Mouse (Mus musculus) cerebellum, postnatal 10 days (tissue): Measurements from ENCODE around the gene Atg7.
A peak's percentile ranks its signal among the peaks of the same experiment; 100 is the strongest.

Experiments
- DNase-seq, 2 experiments: peaks; one replicate each; pipeline ENCODE4 v3.0.0; 2021; ENCODE audit warnings: mixed read lengths in 2 of 2

Atg7 gene

DNA sequence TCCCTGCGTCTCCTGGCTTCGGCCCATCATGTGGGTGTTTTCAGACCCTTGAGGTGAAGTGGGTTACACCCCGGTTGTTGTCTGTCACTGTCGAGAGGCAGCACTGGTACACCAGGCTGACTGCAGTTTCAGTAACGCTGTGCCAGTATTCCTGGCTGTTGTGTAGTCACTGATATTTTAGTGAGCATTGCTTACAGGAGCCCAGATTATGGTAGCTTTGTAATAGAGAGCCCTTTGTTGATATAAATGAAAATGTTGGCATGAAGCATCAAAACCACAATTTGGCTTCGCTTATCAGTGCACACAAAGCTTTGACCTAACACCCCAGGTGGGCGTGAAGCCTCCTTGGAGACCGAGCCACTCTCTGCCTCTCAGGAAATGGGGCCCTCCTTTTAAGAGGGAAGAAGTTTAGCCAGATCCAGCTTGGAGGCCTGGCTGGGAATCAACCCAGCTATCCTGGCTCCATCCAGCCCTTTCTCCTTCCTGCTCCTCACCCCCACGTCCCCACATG lies 177.1 kb downstream of the Atg7 start:
- DNase-seq, result peak in 1 of 2 experiments; percentile 47

DNA sequence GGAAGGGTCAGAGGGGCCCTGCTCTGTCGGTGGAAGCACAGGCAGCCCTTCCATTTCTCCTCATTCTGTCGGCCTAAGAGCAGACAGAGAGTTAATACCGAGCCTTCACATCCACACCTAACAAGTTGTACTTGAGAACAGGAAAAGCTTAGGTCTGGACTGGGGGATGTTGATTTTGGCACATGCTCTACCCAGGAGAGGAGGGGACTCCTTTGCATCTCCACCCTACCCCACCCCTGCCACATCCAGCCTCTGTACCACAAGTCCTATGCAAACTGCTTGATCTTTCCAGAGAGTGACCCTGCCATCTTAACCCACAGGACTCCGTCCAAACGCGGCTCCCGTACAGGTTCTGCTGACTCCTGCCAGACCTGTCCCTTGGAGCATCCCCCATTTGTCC lies 178.7 kb downstream of the Atg7 start:
- no peak for DNase-seq

DNA sequence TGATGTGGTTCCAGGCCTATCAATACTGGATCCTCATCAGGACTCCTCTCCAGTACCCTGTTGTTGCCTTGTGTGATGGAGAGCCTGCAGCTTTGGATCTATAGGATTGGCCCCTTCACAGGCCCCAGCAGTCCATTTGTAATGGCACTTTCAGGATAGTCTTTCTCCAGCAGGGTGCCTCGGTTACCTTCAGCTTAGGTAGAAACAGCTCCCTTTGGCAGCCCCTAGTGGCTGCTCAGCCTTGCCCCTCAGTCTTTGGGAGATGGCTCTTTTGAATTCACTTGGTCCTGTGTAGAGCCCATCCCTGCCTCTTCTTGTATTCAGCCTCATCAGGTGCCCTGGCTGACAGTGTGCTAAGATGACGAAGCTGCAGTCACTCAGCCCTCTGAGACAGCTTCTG lies 184.0 kb downstream of the Atg7 start:
- DNase-seq, result no peak

DNA sequence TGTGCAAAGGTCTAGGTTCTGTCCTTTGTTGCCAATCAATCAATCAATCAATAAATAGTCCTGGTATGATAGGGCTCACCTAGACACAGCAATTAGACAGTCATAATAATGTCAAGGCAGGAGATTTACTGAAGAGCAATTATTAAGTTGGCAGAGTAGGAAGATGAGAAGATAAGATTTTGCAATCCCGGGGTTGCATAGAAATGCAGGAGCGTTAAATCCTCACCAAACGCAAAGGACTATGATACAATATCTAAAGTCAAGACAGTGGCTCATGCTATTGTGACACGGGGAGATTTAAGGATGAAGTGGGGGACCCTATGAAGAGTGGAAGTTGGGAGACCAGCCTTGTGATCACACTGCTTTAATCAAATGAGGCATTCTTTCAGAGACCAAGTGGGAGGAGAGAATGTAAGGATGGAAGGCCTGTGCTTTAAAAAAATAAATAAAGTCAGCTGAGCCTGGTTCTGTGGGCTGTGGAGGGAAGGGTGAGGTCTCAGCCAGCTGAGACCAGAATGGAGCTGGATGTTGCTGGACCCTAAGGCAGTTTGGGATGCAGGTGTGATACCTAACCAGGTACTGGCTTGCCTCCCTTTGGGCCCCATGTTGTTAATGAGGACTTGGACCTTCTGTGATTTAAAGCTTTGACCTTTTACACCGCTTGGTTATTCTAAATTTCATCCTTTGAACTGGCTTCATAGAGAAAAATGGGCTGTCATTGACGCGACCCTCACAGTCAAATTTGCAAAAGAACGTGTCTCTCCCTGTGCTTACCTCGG lies 187.0 kb downstream of the Atg7 start:
- DNase-seq, result no peak

DNA sequence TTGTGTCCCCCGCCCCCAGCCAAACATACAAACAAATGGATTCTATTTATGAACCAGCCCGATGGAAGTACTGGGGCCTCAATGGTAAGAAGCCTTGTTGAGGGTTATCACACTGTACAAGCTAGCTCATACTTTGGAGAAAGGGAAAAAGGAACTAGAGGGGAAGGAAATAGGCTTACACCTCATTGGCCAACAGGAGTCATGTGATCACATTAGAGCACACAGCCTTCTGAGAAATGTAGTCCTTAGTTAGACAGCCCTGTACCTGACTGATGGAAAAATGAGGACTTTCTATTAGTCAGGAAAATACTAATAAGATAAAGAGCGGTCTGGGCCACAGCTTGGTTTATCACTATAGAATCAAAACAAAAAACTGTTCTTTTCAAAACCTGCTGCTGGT lies 188.9 kb downstream of the Atg7 start:
- DNase-seq, result no peak

DNA sequence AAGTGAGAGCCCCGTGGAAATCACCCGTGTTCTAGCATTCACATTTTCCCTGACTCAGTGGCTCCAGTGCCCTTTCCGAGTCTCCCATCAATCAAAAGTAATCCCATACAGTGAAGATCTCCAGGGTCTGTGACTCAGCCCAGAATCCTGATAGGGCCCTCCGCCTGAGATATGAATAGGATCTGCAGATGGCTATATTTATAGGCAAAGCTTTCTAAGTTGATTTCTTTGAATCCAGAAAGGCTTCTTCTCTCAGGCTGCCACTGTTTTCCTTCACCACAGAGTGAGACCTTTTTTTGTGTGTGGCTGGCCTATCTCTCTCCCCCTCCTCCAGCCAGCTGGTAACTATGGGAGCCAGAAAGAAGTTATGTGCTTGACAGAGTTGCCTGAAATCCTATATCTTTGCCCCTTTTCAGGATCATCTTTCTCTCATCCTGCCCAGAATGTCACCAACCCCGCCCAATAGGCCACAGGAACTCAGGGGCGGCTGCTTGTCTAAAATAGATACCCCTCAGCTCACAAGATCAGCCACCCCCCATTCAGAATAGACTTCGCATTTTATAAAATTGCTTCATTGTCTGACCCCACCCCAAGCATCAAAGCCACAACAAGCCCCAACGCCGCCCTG lies 190.3 kb downstream of the Atg7 start:
- no peak for DNase-seq

DNA sequence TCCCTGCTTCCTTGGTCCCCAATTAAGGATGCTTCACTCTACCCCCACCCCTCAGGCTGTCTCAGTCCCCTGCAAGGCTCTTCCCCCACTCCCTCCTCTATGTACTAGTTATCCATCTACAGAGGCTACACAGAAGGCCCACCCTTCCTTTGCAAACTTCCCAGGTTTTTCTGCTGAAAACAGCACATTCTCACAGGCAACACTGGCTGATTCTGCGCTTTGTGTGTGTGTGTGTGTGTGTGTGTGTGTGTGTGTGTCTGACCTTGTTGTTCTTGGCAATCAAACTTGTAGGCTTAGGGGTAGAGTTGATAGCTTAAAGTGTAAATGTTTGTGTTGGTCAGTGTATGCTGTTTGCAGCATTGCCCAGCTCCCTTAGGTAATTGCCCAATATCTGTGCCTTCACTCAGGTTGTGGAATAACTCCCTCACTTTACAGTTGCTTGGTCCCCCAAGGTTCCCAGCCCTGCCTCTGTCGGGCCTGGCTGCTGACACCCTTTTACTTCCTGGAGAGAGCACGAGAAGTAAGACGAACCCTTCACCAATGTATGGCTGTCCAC lies 191.0 kb downstream of the Atg7 start:
- DNase-seq, result no peak

DNA sequence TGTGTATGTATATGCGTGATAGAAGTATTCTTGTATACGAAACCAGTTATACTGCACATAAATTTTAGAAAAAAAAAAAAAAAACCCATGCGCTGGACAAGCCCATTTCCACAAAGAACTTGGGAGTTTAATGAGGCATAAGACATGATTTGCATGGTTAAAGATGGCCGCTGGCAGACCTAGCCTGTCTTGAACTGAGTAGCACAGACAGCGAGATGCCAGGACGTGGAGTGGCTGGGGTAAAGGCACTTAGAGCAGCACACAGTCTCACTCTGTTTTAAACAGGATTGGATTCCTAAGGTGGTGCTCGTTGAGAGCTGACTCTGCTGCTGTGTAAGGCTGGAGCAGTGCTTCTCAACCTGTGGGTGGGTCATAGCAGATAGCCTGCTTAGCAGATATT lies 192.4 kb downstream of the Atg7 start:
- no peak for DNase-seq

DNA sequence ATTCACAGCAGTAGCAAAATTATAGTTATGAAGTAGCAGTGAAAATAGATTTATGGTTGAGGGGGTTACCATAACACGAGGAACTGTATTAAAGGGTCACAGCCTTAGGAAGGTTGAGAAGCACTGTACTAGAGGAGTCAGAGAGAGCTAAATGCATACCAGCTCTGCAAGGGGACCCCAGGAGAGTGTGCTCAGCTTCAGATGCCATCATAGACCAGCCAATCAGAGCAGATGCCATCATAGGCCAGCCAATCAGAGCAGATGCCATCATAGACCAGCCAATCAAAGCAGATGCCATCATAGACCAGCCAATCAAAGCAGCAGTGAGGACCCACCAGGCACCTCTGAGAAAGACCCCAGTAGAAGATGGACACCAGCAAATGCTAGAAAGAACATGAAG lies 192.9 kb downstream of the Atg7 start:
- DNase-seq, result no peak

DNA sequence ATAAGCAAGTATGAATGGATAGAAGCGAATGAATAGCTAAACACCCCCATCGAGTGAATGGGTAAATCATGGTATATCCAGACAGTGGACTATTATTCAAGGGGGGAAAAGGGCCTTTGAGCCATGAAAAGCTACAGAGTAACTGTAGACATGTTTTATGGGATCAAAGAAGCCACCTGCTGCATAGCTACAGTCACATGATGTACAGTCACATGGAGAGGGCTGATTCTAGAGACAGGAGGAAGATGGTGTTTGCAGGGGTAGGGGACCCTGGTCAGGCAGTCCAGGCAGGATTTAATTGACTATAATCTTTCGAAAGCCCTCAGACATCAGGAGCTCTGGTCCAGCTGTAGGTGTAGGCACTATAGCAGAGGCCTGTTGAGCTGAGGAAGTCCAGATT lies 193.5 kb downstream of the Atg7 start:
- no peak for DNase-seq

DNA sequence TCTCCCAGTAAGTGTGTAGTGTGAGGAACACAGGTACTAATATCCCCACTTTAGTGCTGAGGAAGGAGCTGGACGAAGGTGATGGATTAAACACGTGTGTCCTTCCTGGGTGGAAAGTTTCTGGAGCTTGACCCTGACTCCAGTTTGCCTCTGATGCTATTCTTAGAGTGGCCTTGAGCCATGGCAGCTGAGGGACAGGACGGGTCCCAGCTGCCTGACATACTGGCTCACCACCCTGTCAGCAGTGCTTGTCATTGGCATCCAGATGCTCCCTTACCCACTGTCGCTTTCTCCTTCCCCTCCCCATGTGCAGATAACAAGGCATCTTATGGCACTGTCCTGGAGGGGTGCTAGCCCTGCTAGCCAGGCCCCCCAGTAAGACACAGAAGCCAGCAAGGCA lies 196.0 kb downstream of the Atg7 start:
- DNase-seq, result no peak

DNA sequence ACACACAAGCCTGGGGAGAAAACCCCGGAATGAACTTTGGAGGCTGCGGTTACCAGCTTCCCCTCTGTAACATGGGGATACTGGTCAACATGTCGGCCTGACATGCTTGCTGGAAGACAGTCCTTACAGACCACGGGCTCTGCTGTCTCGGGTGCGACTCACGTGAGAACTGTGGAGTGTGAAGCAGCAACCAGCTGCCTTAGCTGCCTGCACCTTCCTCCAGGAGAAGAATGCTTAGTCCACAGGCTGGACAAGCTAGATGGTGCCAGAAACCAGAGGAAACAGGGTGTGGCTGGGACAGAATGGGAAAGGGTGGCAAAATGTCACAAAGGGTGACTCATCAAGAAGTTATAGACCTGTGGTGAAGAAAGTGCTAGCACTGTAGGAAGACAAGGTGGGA lies 197.1 kb downstream of the Atg7 start:
- no peak for DNase-seq

DNA sequence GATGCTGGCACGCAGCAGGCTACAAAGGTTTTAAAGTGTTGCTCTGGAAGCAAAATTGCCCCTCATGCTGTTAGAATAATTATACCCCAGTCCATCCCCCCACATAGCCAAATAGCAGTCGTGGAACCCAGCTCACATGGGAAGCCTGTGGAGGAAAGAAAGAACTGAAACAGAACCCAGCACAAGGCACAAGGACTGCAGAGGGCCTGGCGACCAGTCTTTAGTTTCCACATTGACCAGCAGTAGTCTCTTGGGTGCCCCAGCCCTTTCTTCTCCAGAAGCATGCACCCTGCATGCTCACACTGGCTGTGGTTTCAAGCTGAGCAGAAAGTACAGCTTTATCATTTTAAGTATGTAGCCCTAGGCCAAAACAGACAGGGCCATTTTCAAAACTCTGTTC lies 199.2 kb downstream of the Atg7 start:
- no peak for DNase-seq

DNA sequence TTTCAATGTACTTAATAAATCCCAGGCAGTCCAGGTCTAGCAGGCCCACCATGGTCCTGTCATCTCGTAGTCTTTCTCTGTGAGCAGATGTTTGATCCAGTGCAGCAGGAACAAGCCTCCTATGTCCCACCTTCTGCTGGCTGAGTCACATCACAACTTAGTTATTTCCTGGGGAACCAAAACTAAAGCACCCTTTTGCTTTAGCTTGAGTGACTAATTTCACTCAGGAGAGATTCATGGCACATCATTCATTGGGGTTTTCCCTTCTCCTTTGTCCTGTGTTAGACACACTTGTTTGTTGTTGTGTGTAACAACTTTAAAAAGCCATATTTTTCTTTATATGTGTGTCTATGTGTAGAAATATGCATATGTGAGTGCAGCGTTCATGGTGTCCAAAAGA lies 200.0 kb downstream of the Atg7 start:
- no peak for DNase-seq

DNA sequence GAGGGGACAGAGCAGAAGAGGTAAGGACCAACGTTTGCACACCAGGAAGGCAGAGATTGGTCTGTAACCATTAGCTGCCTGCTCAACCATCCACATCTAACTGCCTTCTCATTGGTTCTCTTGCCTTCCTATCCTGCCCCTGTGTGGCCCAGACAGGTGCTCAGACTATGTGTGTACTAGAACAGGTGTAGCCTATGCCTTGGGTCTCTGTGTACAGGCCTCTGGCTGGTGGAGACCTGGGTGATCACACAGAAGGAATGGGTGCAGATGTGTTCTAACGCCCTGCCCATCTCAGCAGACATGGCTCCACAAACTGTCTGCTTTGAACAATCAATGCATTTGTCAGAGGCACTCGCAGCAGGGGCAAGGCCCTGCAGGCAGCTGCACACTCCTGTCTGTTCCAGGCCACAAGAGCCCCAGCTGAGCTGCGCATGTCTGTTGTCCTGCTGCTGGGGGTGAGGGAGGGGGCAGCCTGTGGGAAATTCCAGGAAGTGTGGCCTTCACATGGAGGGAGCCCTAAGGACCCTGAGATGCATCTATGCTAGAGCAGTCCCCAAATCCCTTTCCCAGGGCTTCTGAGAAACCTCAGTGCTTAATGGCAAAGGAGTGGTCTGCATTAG lies 203.4 kb downstream of the Atg7 start:
- DNase-seq, result peak in 1 of 2 experiments; percentile 49

DNA sequence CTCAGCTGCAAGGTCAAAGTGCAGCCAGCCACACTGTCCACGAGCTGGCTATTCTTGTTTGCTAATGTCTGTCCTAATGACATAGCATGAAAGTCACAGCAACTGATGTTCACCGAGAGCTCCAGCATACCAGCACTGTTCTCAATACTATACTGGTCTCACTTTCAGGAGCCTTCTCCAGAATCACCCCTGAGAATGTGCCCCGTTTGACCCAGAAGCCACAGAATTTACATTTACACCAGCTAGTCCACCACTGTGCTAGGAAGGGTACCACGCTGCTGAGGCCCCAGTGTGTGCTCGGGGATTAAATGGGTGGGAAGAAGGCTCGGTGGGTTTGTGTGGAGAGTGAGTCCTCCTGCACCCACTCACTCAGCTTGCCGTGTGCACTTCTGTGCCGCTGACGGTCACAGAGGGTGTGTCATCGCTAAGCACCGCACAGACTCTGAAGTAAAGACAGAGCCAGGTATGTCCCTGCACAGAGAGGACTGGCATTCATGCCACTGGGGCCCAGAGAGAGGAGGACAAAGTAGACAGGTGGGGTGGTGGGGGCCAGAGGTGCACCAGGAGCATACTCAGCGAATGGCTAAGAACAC lies 204.8 kb downstream of the Atg7 start:
- DNase-seq, result no peak

DNA sequence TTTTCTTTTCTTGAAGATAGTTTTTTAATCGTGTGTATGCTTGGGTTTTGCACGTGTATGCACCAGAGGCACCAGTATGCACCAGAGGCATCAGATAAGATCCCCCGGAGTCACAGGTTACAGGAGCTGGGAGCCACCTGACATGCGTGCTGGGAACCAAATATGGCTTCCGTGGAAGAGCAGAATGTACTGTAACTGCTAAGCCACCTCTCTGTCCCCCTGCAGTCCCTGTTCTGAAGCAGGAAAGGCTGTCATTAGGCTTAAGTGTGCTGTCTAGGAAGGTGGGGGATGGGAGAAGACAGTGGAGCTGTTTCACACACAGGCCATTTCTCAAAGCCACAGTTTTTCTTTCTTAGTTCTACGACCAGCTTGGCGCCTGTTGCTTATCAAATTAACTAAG lies 205.9 kb downstream of the Atg7 start:
- no peak for DNase-seq

DNA sequence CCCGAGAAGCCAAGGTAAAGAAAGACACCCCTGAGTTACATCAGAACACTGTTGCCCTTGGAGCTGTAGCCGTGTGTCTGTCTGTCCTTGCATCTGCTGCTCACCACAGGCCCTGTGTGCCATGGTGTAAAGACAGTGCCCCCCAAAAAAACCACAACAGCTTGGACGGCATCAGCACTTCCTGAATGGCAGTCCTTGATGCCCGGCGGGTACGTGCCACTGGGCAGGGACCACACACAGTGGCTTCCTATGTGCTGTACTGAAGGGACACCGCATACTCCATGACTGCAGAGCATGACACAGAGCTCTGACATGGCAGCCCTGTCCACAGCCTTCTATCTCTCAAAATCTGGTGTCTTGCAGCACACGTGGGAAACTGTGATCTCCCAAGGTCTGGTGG lies 206.9 kb downstream of the Atg7 start:
- no peak for DNase-seq

DNA sequence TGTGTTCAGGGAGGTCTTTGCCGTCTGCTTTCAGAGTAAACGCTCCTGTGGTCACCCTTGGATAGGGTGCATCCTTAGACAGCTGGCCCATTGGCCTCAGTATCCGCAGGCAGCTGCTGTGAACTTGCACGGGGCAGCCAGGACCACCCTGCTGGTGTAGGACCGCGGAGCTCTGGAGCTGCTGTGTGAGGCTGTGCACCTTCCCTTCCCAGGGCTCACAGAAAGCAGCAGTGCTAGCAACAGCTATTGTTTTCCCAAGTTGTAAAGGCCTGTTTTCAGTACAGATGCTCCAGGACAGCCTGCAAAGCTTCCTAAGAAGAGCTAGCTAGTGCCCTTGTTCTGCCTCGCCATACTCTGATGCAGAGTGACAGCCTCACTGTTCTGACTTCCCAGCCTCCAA lies 208.8 kb downstream of the Atg7 start:
- DNase-seq, result no peak

DNA sequence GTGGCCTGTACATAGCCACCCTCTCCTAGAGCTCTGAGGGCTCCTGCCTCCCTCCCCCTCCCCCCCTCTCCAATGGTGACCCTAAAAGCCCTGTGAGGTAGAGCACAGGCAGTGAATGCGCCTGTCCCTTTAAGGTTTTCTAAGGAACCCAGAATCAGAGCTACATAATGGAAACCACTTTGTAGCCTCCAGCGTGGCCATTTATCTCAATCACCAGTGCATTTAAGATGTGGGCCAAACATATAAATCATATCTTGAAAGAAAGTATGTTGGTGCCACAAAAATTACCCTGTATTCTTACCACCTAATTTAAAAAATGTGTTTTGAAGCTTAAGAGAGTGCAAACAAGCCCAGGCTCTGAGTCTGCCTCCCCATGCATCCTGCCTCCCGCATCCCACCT lies 209.8 kb downstream of the Atg7 start:
- no peak for DNase-seq

DNA sequence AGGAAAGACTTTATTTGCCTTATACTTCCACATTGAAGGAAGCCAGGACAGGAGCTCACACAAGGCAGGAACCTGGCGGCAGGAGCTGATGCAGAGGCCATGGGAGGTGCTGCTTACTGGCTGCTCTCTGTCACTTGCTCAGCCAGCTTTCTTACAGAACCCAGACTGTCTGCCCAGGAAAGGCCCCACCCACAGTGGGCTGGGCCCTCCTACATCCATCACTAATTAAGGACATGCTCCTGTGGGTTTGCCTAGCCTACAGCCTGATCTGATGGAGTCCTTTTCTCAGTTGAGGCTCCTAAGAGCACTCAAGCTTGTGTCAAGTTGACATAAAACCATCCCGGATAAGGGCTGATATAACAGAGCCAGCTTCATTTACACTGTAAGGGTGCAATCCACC lies 211.5 kb downstream of the Atg7 start:
- no peak for DNase-seq

DNA sequence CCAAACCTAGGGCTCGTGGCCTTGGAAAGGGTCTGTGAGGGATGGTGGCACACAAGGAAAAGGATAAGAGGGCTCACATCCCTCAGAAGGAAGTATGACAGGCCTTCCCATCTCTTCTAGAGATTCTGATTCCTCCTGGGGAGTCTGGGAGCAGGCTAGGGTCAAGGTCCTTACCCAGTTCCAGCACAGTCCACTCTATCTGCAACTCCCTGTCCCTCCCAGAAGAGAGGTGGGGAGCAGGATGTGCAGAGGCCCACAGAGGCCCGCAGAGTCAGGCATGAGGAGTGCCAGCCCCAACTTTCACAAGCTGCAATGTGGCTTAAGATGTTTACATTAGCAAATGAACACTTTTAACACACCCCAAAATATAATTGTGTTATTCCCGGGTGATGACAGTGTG lies 212.7 kb downstream of the Atg7 start:
- DNase-seq, result no peak

DNA sequence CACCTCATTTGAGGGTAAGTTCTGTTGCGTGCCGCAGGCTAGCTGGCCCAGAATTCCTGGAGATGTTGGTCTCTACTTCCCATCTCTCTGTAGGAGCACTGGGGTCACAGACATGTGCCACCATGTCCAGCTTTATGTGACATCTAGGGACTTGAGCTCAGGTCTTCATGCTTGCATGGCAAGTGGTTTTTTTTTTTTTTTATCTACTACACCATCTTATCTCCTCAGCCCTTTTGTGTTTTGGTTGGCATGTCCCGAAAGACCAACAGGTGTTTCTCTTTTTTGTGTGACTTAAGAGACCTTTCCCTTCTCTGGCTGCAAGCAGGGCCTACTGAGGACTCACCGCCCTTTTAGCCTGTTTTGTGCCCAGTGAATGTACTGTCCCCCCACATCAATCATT lies 213.6 kb downstream of the Atg7 start:
- no peak for DNase-seq
